Mouse (Mus musculus) A20 (cell line): Measurements from ENCODE around the gene Urah.

Experiments used
- DNase-seq: peaks from one replicate; pipeline ENCODE4 v3.0.0-alpha.2; 2011; ENCODE audit warnings: low read depth, low spot score

Urah gene

DNA sequence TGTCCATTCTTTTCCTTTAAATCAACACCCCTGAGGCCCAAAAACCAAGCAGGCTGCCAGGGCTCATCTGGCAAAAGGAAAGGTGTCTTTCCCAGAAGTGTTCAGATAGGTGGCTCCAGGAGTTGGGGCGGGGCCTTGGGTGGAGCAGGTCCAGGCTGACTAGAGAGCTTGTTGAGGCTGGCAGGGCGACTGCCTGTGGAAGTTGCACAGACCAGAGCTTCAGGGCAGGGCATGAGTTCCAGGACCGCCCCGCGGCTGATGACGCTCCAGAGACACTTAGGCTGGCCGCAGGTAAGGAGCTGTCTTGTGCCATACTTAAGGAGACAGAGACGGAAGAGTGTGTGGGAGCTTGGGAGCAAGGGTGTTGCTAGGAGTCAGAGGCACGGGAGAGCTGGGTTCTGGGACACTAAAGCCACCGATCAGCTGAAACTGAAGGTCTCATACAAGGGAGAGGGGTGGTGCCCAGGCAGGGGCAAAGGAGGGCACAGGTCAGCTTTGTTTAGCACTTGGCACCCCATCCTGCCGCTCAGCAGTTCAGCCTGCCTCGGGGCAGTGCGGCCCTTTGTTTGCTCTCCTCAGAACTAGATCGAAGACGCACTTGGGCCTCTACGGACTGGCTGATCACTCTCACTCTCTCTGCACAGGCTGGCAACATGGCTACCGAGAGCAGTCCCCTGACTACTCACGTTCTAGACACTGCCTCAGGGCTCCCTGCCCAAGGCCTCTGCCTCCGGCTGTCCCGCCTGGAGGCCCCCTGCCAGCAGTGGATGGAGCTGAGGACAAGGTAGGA lies at the start of gene Urah:
TSS of gene Urah (plus strand) at position 51 of the 790 bp plus-strand sequence.
- DNase-seq: no peak

DNA sequence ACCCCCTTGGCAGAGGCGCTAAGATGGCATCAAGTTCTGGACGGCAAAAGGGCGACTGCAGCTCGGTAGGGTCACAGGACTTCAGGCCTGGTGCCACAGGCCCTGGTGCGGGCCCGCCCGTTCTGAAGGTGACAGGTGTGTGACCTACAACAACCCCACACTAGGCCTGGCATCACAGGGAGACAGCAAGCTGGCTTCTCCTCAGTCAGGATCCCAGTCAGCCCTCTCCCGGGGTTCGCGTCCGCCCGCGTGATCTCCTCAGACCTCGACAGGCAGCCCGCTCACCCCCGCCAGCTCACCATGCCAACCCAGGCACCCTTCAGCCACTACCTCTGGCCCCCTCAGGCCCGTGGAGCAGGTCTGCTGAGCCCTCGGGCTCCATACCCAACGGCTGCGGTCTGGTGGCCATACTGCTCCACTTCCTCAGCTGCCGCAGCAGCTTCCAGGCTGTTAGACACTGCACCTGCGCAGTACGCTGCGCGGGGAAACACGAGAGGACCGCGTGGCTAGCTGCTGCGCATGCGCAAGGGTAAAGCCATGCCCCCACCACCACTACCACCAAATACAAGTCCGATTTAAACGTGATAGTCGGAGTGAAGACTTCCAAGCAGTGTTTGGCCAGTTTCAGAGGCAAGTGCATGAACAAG lies 47.3 kb upstream of the Urah start, which contains the start of gene Syce1:
TSS of gene Syce1 (minus strand) at position 447 of the 647 bp plus-strand sequence.
- no peak for DNase-seq

DNA sequence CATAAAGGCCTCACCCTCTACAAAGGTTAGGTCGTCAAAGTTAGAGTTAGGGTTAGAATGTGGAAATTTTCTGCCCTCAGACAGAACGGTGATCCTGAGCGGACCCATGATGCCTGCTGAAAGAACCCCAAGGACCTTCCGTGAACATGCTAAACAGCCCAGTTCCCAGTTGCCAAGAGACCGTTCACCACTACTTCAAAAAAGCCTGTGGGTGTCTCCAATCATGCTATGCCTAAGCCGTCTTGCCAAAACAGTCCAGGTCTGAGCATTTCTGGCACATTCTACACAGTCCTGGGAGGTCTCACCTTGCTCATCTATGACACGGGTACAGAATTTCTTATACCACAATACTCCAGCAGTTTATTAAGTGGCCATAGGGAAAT lies 46.8 kb upstream of the Urah start:
- no peak for DNase-seq

DNA sequence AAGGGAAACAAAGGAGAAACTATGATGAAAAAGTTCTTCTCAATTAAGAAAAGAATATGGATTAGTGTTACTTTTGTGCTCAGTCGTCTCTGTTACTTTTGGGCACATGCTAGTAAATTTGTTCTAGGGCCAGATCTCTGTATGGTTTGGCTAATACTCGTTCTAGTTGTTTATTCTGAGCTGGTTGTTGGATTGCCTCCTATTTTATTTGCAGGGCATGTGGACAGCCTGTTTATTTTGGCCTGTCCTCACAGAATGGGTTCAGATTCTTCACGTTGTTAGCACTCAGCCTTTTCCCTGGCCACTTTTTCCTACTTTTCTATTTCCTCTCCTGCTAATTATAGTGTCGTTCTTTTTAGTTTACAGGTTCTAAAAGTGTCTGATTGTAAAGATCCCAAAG lies 41.3 kb upstream of the Urah start:
- DNase-seq: no peak

DNA sequence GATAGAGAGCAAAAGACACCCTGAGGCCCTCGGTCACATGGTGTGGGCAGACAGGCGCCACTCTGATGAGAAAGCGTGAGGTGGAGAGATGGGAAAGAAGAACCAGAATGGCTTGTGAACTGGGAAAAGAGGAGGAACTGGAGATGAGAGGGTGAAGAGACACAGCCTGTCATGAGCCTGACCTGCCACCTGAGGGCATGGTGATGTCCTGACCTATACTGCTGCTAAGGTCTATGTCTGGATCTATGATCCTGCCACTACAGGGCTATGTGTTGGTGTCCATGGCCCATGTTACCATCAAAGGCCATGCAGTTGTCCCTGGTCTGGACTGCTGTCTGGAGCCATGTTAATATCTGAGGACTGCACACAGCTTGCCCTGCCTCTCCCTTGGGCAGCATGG lies 37.2 kb upstream of the Urah start:
- no peak for DNase-seq

DNA sequence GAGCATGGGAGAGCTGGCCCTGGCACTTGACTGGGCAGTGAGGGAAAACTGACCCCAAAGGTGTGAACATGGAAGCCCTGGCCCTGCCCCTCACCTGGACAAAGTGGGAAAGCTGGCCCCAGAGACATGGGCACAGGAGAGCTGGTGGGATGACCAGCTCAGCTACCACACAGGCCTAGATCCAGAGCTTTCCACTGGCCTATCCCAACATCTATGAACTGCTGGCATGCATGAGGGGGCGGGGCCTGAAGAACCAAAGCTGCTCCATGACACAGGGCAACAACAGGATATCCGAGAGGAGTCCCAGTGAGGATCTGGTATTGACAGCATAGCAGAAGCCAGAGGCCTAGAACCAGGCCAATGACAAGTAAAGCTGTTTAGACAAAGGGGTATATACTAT lies 36.6 kb upstream of the Urah start:
- DNase-seq: no peak

DNA sequence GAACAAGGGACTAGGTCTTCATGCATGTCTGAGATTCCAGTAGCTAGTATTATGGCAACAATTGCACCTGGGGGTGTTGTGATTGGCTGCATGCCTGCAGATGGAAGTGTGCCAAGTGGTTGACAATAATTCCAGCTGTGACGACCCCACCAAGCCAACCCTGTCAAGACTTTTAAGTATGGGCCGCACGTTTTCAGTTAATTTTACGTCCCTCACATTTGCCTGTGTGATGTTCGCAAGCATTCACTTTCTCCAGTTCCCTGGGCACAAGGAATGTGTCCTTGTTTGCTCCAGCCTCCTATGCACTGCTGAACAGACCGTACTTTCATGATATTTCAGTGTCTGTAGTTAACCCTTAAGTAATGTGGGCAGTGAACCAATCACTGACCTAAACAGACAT lies 32.2 kb upstream of the Urah start:
- DNase-seq: no peak

DNA sequence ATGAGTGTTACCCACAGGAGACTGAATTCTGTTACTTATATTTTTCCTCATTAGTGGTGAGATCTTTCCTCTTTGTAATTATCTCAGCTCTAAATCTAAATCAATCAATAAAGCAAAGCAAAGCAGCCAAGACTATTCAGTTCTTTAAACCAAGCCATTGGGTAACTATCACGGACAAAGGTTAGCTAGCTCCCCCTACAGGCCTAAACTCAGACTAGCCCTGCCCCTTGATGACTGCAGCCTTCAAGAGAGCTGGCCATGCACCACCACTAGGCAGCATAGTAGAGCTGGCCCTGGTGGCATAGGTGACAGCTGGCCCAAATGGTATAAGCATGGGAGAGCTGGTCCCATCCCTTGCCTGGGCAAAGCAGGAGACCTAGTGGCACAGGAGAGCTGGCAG lies 29.1 kb upstream of the Urah start:
- peak; percentile 64 for DNase-seq

DNA sequence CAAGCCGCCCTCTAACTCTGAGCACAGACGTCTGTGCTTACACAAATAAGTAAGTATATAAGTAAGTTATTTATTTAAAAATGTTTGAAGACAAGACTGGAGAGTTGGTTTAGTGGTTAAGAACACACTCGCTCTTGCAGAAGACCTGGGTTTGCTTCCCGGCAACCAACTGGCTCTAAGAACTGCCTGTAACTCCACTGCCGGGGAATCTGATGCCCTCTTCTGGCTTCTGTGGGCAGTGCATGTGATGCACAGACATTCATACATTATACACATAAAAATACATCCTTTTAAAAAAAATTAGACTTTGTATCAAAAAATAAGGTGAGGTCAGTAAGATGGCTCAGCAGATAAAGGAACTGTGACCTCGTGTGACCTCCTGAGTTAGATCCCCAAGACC lies 24.3 kb upstream of the Urah start:
- DNase-seq: peak; percentile 42

DNA sequence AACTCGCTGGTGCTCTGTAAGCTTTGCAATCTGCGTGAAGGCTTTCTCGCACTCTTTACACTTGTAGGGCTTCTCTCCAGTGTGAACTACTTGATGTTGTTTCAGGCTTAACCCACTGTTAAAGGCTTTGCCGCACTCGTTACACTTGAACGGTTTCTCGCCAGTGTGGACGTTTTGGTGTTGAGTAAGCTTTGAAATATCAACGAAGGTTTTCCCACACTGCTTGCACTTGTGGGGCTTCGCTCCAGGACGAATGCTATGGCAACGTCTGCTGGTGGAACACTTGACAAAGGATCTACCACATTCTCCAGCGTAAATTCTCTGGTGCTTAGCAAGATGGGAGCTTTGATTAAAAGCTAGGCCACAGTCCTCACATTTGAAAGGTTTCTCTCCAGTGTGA lies 23.1 kb upstream of the Urah start:
- no peak for DNase-seq

DNA sequence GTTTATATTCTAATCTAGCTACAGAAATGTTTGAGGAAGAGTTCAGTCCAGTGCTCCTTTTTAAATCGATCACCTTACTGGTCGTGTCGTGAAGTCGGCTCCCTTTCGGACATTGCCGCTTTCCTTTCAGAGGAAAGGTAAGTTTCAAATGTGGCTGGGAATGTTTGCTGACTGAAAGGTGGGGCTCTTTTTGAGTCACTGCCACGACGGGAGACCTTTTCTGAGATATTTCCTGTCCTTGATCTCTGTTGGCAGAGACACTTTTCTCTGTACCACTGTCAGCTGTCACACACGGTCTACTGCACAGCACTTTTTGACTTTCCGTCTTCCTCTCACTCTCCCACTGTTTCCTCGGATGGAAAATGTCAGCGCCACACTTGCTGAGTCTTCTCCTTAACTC lies 22.0 kb upstream of the Urah start:
- no peak for DNase-seq

DNA sequence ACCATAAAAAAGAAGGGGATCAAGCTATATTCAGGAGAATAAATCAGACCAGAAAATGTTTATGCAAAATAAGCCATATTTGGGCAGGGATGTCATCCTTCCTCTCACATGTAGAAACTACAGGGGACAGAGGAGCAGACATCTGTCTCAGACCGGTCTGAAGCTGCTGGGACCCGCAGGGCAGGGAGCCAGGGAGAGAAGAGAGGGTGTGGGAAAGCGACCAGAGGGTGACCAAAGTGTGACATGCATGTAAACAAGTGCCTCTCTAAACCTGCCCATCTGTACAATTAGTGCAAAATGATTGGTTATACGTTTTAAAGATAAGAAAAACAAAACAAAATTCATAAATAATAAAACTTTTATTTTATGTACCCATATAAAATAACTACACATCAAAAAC lies 14.6 kb upstream of the Urah start:
- no peak for DNase-seq

DNA sequence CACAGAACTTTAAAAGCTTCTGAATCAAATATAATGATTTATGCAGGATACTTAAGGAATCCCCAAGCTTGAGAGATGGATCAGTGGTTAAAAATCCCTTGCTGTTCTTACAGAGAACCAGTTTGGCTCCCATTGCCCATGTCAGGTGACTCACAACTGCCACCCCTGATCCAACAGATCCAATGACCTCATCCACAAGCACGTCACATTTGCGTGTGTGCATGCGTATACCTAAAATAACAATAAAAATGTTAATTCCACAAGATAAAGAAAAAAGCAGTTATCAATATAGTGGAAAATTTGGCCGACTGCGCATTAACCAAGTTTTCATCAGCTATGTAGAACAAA lies 13.5 kb upstream of the Urah start:
- no peak for DNase-seq

DNA sequence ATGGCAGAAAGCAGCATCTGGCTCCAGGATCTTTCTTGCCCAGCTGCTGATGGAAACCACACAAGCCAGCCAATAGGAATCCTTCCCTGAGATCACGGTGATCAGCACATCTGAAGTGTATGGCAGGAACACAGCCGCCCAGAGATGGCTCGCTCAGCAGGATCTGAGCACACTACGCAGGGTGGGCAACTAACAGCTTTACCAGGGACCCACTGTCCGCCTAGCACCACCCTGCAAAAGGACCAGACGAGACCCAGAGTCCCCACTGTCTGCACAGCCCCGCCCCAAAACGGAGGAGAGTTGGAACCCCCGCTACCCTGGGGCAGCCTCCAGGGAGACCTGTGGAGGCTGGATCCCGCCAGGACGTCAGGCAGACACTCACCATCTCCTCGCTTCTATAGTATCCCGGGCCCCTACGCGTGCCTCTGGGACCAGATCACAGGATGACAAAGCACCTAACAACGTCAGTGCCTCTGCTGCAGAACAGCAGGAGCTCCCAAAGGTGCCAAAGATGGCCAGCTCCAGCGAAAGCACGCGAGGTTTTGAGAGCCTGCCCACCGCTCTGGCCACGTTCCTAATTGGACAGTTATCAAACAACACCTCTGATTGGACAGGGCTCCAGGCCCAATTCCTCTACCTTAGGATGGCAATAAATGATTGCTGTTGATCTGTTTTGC lies 13.0 kb upstream of the Urah start, which contains the start of gene Zfp941:
TSS of gene Zfp941 (minus strand) at position 526 of the 677 bp plus-strand sequence.
- DNase-seq: peak; percentile 69

DNA sequence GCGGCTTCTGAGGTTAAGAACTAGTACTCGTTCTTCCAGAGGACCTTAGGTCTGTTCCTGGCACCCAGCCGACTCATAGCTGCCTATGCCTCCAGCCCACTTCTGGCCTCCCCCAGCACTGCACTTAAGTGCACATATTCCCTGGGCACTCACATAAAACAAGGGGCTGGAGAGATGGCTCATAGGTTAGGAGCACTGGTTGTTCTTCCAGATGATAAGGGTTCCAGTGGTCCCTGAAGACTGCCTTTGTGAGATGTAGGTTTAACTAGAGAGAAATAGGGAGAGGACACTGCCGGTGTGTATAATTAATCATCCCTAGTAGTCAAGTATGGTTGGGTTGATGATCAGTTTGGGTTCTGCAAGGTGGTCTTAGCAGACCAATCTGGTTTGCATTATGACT lies 12.1 kb upstream of the Urah start:
- no peak for DNase-seq

DNA sequence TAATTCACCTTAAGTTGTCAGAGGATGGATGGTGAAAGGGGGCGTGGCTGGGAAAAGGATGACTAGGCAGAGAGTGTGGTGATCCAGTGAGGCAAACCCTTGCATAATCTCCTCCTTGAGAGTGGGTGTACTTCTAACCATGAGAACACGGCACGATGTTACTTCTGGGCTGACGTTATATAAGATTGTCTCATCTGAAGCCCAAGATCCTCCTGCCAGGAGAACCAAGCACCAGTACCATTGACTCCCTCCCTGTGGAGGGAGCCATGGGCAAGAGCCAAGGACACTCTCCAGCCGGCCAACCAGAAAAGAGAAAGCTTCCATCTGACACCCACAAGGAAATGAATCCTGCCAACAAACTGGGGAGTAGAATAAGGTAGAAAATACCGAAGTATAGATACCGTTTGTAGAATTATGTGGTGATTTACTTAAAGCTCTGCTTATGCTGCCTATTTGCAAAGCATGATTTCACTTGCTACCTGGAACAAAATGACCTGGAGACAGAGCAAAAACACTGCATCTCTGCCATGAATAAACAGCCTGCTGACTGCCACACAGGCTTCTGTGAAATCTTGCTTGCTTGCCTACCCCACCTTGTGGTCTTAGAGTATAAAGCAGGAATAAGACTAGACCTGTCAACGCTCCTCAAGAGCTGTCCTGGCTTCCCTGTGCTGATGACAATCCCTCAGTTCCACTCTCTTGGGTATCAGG lies 6.5 kb upstream of the Urah start:
- DNase-seq: peak; percentile 55

DNA sequence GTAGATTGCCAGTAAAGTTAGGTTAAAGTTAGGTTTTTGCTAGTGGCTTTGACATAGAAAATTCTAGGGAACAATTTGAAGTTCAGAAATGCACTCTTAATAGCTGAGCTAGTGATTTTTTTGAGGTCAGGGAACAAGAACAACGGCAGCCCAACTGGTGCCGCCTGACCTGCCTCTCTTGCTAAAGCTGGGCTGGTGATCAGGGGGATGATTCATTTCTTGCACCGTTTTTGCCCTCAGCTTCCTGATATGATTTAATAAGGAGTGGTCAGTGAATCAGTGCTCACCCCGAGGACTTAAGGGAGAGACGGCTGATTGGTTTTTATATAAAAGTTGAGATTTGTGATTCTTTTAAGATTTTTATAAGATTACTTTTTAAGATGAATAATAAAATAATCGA lies 3.4 kb upstream of the Urah start:
- DNase-seq: no peak

DNA sequence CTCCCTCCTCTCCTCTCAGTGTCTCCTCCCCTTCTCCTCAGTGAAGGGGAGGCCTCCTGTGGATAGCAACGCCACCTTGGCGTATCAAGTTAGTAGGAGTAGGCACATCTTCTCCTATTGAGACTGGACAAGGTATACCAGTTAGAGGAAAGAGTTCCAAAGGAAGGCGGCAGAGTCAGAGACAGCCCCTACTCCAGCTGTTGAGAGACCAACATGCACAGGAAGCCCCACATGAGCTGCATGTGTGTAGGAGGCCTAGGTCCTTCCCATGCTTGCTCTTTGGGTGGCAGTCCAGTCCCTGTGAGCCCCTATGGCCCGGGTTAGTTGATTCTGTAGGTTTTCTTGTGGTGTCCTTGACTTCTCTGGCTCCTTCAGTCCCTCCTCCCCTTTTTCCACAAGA lies 1.5 kb upstream of the Urah start:
- DNase-seq: no peak

DNA sequence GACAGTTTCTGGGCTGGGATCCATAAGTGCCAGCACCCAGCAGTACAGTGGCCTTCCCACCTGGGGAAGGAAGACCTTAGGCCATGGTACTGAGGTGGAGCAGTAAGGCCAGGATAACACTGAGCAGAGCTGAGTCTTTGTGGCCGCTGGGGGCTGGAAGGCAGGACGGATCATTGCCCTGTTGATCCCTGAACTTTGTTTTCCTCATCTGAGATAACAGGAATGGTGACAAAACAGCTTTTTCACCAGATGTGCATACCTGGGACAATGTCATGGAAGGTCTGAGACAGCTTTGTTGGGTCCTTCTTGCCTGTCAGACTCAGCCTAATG lies 905 bp downstream of the Urah start:
- DNase-seq: no peak

DNA sequence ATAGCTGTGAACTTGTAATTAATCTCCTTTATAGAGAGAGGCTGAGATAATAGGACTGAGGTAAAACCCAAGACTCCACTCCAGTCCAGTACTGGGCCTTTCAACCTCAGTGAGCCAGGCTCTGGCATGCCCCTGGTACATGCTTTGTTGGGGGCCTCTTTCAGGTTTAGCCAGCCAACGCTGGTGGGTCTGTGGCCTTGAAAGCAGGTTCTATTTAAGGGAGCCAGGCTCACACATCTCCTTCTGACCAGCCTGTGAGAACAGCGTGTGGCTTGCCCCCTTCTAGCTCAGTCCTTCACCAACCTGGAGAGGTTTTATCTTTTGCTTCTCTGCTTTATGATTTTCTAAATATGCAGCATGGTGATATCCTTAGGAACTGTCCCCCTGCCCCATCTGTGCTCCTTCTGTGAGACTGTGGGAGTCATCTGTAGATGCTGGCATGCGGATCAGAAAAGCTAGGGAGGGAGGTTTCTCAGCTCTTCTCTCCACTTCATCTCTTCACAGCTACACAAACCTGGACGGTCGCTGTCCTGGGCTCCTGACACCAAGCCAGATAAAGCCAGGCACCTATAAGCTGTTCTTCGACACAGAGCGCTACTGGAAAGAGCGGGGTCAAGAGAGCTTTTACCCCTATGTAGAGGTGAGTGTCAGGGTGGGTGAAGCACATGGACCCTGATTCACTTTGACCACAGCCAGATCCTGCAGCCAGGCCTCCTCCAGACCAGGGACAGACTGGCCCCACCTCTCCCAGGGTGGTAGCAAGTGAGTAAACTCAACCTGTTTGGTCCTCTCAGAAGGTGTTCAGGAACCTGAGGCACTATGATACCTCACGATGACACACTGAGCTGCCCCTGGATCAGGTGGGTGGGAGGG lies 1.7 kb downstream of the Urah start:
- DNase-seq: no peak

DNA sequence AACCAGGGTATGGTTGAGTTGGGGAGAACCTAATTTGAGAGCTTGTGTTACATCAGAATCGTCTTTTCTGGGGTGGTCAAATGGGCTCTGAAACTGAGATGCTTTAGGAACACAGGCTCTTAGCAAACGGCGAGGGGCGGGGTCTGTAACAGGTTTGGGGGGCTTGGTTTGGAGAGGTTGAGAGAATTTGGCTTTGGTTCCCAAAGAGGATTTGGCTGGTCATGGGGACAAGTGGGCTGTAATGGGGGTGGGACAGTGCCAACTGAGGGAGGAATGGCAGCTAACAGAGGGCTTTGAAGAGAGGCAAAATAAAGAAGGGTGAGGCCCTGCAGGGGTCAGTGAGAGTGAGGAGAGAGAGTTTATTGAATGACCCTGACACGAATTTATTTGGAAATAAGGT lies 4.7 kb downstream of the Urah start:
- no peak for DNase-seq
